Mouse (Mus musculus): ENCODE data around the gene Tubg2. TPM values are rescaled to one million over a fixed set of nuclear protein-coding genes. Genes with fewer than 3 reads are reported as not detected.

Tubg2 gene
- polyA plus RNA-seq, 1 experiment from 2014 or later: 4.2 TPM

DNA sequence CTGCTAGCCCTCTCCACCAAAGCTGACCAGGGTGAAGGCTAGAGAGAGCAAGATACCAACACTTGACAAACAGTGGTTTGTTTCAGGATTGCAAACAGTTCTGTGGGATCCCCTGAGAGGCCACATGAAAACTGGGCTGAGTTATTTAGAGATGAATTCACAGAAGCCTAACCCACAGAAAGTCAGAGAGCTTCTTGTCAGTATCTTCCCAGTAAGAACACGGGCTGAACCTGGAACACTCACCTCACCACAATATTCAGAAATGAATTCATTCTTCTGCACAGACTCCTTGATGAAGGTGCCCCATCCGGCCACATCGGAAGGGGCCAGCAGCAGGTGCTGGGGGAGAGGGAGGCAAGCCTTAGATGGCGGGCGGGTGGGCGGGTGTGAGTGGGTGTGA lies 38.9 kb downstream of the Tubg2 start:
- H3K9me3 ChIP-seq (replicated peaks): no peaks in the 10 kb centered on the region
- peaks cover 73% of the 10 kb centered on the region for H3K36me3 ChIP-seq
- no peak overlapping the region for H3K4me2 ChIP-seq
- no peak overlapping the region for H3K9ac ChIP-seq
- H3K4me3 ChIP-seq (replicated peaks): no peak overlapping the region
- WGBS: 82% methylated on average over 6 of the region's 6 CpGs
- peaks cover 31% of the 10 kb centered on the region for H3K4me1 ChIP-seq
- H3K27me3 ChIP-seq: no peaks in the 10 kb centered on the region
- 0 out of 2 replicates have a peak overlapping the region, but pooled peaks have one; percentile 9 for H3K27ac ChIP-seq
- no peak for ATAC-seq (replicated peaks; ENCODE audit: low FRiP score)

DNA sequence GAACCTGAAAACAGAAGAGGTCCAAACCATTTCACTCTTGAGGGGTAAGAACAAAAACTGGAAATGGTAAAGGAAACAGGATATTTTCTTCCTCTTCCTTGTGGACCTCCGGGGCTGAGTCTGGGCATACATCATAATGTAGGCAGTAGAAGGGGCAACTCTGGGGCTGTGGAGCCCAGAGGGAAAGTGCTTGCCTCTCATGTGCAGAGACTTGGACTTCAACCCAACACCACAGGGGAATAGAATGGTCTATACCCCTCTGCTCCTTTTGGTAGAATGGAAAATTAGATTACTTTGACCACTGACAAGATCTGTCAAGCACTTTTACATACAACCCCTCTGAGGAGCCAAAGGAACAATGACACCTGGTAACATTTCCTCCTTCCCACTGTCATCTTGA lies 39.4 kb downstream of the Tubg2 start:
- H3K4me1 ChIP-seq: peaks cover 27% of the 10 kb centered on the region
- no peak overlapping the region for H3K27ac ChIP-seq
- H3K27me3 ChIP-seq: no peaks in the 10 kb centered on the region
- no peak overlapping the region for H3K4me2 ChIP-seq
- H3K36me3 ChIP-seq: peaks cover 78% of the 10 kb centered on the region
- no peaks in the 10 kb centered on the region for H3K9me3 ChIP-seq (replicated peaks)
- WGBS: 75% methylated on average over 1 of the region's 1 CpGs
- no peak overlapping the region for H3K4me3 ChIP-seq (replicated peaks)
- H3K9ac ChIP-seq: no peak overlapping the region
- no peak for ATAC-seq (replicated peaks; ENCODE audit: low FRiP score)

- Histone ChIP-seq H3K4me3 (replicated peaks) (no peak overlapping the region), H3K9ac (no peak overlapping the region), H3K36me3 (peaks cover 82% of the 10 kb centered on the region), H3K27ac (no peak overlapping the region), H3K9me3 (replicated peaks) (no peaks in the 10 kb centered on the region), H3K4me1 (peaks cover 22% of the 10 kb centered on the region), H3K4me2 (no peak overlapping the region), H3K27me3 (no peaks in the 10 kb centered on the region)
- 88% methylated on average over 8 of the region's 8 CpGs for WGBS
- ATAC-seq (replicated peaks; ENCODE audit: low FRiP score): no peak
These were observed 39.9 kb downstream of the Tubg2 start for GRCm38 (mm10) chr11:101195571-101195970.

DNA sequence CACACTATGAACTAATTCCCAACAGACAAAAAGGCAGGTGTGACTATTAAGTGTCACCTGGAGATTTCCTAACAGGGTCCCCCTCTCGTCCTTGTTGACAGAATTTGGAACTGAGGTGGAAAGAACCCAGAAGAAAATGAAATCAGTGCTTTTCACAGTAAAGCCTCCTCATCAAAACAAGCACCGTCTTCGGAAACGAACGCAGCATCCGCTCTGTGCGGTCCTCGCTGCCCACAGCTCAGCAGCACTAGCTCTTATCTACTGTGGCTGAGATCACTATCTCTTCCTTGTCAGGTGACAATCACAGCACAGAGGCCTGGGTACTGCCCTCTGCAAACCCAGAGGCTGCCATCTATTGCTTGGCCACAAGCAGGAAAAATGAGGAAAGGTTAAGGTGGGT lies 40.5 kb downstream of the Tubg2 start:
- no peak for ATAC-seq (replicated peaks; ENCODE audit: low FRiP score)
- H3K27ac ChIP-seq: no peak overlapping the region
- H3K27me3 ChIP-seq: no peaks in the 10 kb centered on the region
- no peak overlapping the region for H3K9ac ChIP-seq
- peaks cover 16% of the 10 kb centered on the region for H3K4me1 ChIP-seq
- H3K4me2 ChIP-seq: no peak overlapping the region
- H3K9me3 ChIP-seq (replicated peaks): no peaks in the 10 kb centered on the region
- H3K36me3 ChIP-seq: peaks cover 88% of the 10 kb centered on the region
- H3K4me3 ChIP-seq (replicated peaks): no peak overlapping the region
- 84% methylated on average over 8 of the region's 8 CpGs for WGBS

DNA sequence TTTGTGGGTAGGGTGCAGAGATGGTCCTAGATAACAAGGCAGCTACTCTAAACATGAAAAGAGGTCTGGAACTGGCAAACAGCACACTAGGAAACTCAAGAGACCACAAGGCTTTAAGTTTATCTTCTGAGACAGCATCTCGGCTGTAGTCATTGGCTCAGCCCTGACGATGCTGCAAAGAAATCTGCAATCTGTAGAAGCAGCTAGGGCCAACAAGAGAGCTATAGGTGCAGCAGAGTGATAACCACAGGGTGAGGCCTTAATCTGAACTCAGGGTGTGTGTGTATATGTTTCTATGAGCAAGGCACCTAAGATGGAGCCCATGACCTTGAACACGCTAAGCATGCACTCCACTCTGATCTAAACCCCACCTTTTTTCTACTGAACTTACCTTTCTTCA lies 43.8 kb downstream of the Tubg2 start:
- Histone ChIP-seq H3K9me3 (replicated peaks) (no peaks in the 10 kb centered on the region), H3K9ac (no peak overlapping the region), H3K27me3 (no peaks in the 10 kb centered on the region), H3K4me3 (replicated peaks) (no peak overlapping the region), H3K27ac (no peak overlapping the region), H3K4me1 (no peaks in the 10 kb centered on the region), H3K4me2 (no peak overlapping the region), H3K36me3 (peaks cover 94% of the 10 kb centered on the region)
- WGBS: 87% methylated on average over 3 of the region's 3 CpGs
- no peak for ATAC-seq (replicated peaks; ENCODE audit: low FRiP score)

DNA sequence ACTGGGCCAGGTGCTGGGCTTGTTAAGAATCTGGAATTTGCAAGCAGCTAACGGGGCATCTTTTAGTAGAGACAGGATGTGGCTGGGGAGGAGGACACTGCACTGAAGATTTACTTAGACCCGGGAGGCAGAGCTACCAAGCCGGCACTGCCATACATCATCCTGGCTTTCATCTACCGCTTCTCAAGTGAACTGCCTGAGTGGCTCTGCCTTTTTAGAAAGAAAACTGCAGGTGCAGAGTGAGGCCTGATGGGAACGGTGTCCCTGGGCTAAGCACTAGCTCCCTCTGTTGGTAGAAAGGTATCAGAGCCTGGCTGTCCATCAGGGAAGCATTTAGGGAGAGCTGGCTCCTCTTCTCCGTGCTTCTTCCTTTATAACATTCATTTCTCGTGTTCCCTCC lies 45.3 kb downstream of the Tubg2 start:
- Histone ChIP-seq H3K36me3 (peaks cover 94% of the 10 kb centered on the region), H3K9me3 (replicated peaks) (no peaks in the 10 kb centered on the region), H3K9ac (no peak overlapping the region), H3K27me3 (no peaks in the 10 kb centered on the region), H3K4me2 (no peak overlapping the region), H3K4me3 (replicated peaks) (no peak overlapping the region), H3K27ac (no peak overlapping the region), H3K4me1 (no peaks in the 10 kb centered on the region)
- ATAC-seq (replicated peaks; ENCODE audit: low FRiP score): no peak
- 11% methylated on average over 7 of the region's 7 CpGs for WGBS

Small RNAs within 50 kb of the gene (microRNA-seq; reads per million reads assigned to microRNA genes)
- gene Gm27626: not detected

Other genes starting within 250 kb of the Tubg2 start
- 44.8 and 45.1 TPM in 2 replicates for gene Stat3, start 216.4 kb upstream of the Tubg2 start, polyA plus RNA-seq (2015; fragmentation: Nextera tagmentation; extraction: Ambion mirVana)
- 131 and 150 TPM in 2 replicates for gene Cavin1, start 185.0 kb upstream of the Tubg2 start, polyA plus RNA-seq (2015; fragmentation: Nextera tagmentation; extraction: Ambion mirVana)
- 36.1 and 46.0 TPM in 2 replicates for gene Atp6v0a1, start 146.5 kb upstream of the Tubg2 start, polyA plus RNA-seq (2015; fragmentation: Nextera tagmentation; extraction: Ambion mirVana)
- 16.8 TPM in 2 replicates for gene Naglu, start 85.9 kb upstream of the Tubg2 start, polyA plus RNA-seq (2015; fragmentation: Nextera tagmentation; extraction: Ambion mirVana)
- 0.19 and 0.24 TPM in 2 replicates for gene Hsd17b1, start 77.5 kb upstream of the Tubg2 start, polyA plus RNA-seq (2015; fragmentation: Nextera tagmentation; extraction: Ambion mirVana)
- gene Coasy, start 73.3 kb upstream of the Tubg2 start, polyA plus RNA-seq (2015; fragmentation: Nextera tagmentation; extraction: Ambion mirVana): 46.3 and 46.7 TPM in 2 replicates
- gene Mlx, start 68.6 kb upstream of the Tubg2 start, polyA plus RNA-seq (2015; fragmentation: Nextera tagmentation; extraction: Ambion mirVana): 44.9 and 46.9 TPM in 2 replicates
- 37.3 and 38.0 TPM in 2 replicates for gene Psmc3ip, start 60.5 kb upstream of the Tubg2 start, polyA plus RNA-seq (2015; fragmentation: Nextera tagmentation; extraction: Ambion mirVana)
- 21.3 and 24.5 TPM in 2 replicates for gene Retreg3, start 36.0 kb upstream of the Tubg2 start, polyA plus RNA-seq (2015; fragmentation: Nextera tagmentation; extraction: Ambion mirVana)
- 86.3 and 99.6 TPM in 2 replicates for gene Tubg1, start 36.0 kb upstream of the Tubg2 start, polyA plus RNA-seq (2015; fragmentation: Nextera tagmentation; extraction: Ambion mirVana)
- 1.9 and 2.0 TPM in 2 replicates for gene Cntnap1, start 14.6 kb downstream of the Tubg2 start, polyA plus RNA-seq (2015; fragmentation: Nextera tagmentation; extraction: Ambion mirVana)
- 17.0 and 18.6 TPM in 2 replicates for gene Plekhh3, start 15.4 kb downstream of the Tubg2 start, polyA plus RNA-seq (2015; fragmentation: Nextera tagmentation; extraction: Ambion mirVana)
- gene Ccr10, start 19.5 kb downstream of the Tubg2 start, polyA plus RNA-seq (2015; fragmentation: Nextera tagmentation; extraction: Ambion mirVana): 0.78 and 0.82 TPM in 2 replicates
- gene Ezh1, start 70.6 kb downstream of the Tubg2 start, polyA plus RNA-seq (2015; fragmentation: Nextera tagmentation; extraction: Ambion mirVana): 22.9 and 27.0 TPM in 2 replicates
- 220 and 232 TPM in 2 replicates for gene Ramp2, start 90.1 kb downstream of the Tubg2 start, polyA plus RNA-seq (2015; fragmentation: Nextera tagmentation; extraction: Ambion mirVana)
- 135 and 147 TPM in 2 replicates for gene Vps25, start 97.8 kb downstream of the Tubg2 start, polyA plus RNA-seq (2015; fragmentation: Nextera tagmentation; extraction: Ambion mirVana)
- gene Wnk4, start 104.7 kb downstream of the Tubg2 start, polyA plus RNA-seq (2015; fragmentation: Nextera tagmentation; extraction: Ambion mirVana): 25.5 and 27.2 TPM in 2 replicates
- 1.6 and 3.1 TPM in 2 replicates for gene Cntd1, start 123.1 kb downstream of the Tubg2 start, polyA plus RNA-seq (2015; fragmentation: Nextera tagmentation; extraction: Ambion mirVana)
- gene Coa3, start 123.2 kb downstream of the Tubg2 start, polyA plus RNA-seq (2015; fragmentation: Nextera tagmentation; extraction: Ambion mirVana): 185 and 195 TPM in 2 replicates
- gene Becn1, start 146.4 kb downstream of the Tubg2 start, polyA plus RNA-seq (2015; fragmentation: Nextera tagmentation; extraction: Ambion mirVana): 162 and 166 TPM in 2 replicates
- gene Psme3, start 160.3 kb downstream of the Tubg2 start, polyA plus RNA-seq (2015; fragmentation: Nextera tagmentation; extraction: Ambion mirVana): 153 and 156 TPM in 2 replicates
- gene Aoc2, start 169.2 kb downstream of the Tubg2 start, polyA plus RNA-seq (2015; fragmentation: Nextera tagmentation; extraction: Ambion mirVana): 1.7 and 2.0 TPM in 2 replicates
- 0.57 and 0.97 TPM in 2 replicates for gene Aoc3, start 174.7 kb downstream of the Tubg2 start, polyA plus RNA-seq (2015; fragmentation: Nextera tagmentation; extraction: Ambion mirVana)
- 1.1 and 1.2 TPM in 2 replicates for gene G6pc, start 211.7 kb downstream of the Tubg2 start, polyA plus RNA-seq (2015; fragmentation: Nextera tagmentation; extraction: Ambion mirVana)

Data from kidney, embryonic 15.5 days (tissue).